Mouse (Mus musculus) heart, postnatal 0 days (tissue): ENCODE measurements around the gene Hnrnpa1.

ENCODE experiments used
- CTCF ChIP-seq: IDR thresholded peaks from 2 replicates; pipeline ENCODE4 v1.5.1; 2016; ENCODE audit warnings: antibody characterized with exemption, control low read depth, low read depth
- EP300 ChIP-seq: IDR thresholded peaks from 2 replicates; pipeline ENCODE4 v1.6.1; 2016; ENCODE audit warnings: antibody characterized with exemption, low read depth

- TF ChIP-seq CTCF (peak; percentile 43), EP300 (no peak)
Observed at GRCm38 (mm10) chr15:103284066-103284465, 43.8 kb downstream of the Hnrnpa1 start.
